8 mouse cellular contexts compared by ENCODE assay signal in the genomic region with DNA sequence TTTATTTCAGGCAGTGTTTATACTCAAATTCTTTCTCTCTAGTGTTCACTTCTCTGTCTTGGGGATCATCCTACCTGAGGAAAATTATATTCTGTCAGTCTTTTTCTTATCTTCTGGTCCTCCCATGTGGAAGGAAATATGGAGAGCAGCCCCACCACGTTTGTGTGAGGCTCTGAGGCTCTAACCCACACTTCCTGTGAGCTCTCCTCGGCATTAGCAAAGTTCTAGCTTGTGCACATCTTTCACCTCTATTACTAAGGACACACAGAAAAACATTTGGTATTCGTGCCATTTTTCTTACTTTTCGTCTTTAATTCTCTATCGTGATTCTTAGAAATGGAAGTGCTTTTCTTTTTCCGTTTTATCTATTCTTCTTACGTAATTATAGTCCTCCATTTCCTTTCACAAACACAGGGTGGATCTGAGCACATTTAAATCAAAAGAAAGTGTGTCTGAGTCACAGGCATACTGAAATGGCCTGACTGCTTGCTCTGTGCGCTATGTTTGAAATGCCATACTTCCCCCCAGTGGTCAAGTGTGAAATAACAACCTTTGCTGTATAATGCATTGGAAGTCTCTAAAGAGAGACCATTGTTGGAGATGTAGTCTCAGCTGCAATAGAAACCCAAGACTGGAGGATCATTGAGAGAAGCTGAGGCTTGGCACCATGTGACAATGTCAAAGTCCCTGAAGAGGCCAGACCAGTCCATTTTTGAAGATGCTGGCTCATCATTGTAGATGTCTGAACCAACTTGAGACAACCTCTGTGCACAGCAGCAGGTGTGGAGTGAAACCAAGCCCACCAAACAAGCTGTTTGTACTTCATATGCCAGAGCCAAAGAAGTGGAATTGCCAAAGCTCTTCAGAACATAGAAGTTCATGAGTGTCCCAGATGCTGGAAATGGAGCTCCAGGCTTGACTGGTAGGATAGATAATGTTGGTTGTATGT. TPM values are rescaled to one million over a fixed set of nuclear protein-coding genes. Genes with fewer than 3 reads are reported as not detected.
A peak's percentile ranks its signal among the peaks of the same experiment; 100 is the strongest.
DNase-seq lines count a peak whose midpoint lies in the region; ATAC-seq lines count a peak whose summit lies in the region.

No protein-coding gene starts in this region.

- no peak overlapping the region for H3K27ac ChIP-seq in intestine, embryonic 14.5 days (ENCODE audit: low read depth)
- H3K27ac ChIP-seq in midbrain, embryonic 13.5 days, result 0 out of 2 replicates have a peak overlapping the region, but pooled peaks have one; percentile 51

- no peaks in the 10 kb centered on the region for H3K9me3 ChIP-seq in intestine, embryonic 14.5 days (ENCODE audit: control insufficient read depth, low read length)
- no peaks in the 10 kb centered on the region for H3K9me3 ChIP-seq in midbrain, embryonic 13.5 days

- no peak overlapping the region for H3K4me3 ChIP-seq in intestine, embryonic 14.5 days (ENCODE audit: low read depth, low read length)
- no peak overlapping the region for H3K4me3 ChIP-seq in midbrain, embryonic 13.5 days (replicated peaks)

- no peaks in the 10 kb centered on the region for H3K4me1 ChIP-seq in intestine, embryonic 14.5 days (replicated peaks; ENCODE audit: control insufficient read depth, insufficient read depth, low read length)
- H3K4me1 ChIP-seq in midbrain, embryonic 13.5 days (replicated peaks), result peaks cover 4% of the 10 kb centered on the region; the same call in 1 of the 2 replicates

- 24% methylated on average over 8 of the region's 8 CpGs for WGBS in intestine, embryonic 14.5 days
- WGBS in midbrain, embryonic 13.5 days, result 32% methylated on average over 8 of the region's 8 CpGs

- peak; percentile 91 for DNase-seq in 416B (ENCODE audit: low read depth)
- peak; percentile 87 for DNase-seq in embryo, embryonic 10.5 days (ENCODE audit: low spot score)
- peak; percentile 27 for DNase-seq in gastrocnemius, postnatal 14 days
- DNase-seq in intestine, embryonic 14.5 days (ENCODE audit: low spot score), result peak; percentile 61
- DNase-seq in left cerebral cortex, postnatal 10 days (ENCODE audit: extremely low spot score in 1 of 2, low spot score in 2 of 2), result peak; percentile 49 to 85
- peak; percentile 84 for DNase-seq in splenic B cell, adult 2 months (ENCODE audit: low read depth, low spot score)

- no peak overlapping the region for H3K9ac ChIP-seq in intestine, embryonic 14.5 days (ENCODE audit: low read length)
- no peak overlapping the region for H3K9ac ChIP-seq in midbrain, embryonic 13.5 days (replicated peaks)

- ATAC-seq in activated CD4-positive, CD25-positive, alpha-beta regulatory T cell, adult 4 months, result peak; percentile 99
- ATAC-seq in intestine, embryonic 14.5 days (replicated peaks; ENCODE audit: low FRiP score, low TSS enrichment, low read depth), result peak; percentile 85
- peak; percentile 96 for ATAC-seq in midbrain, embryonic 13.5 days

- no peaks in the 10 kb centered on the region for H3K27me3 ChIP-seq in intestine, embryonic 14.5 days (replicated peaks; ENCODE audit: control insufficient read depth, insufficient read depth, low read length)
- no peaks in the 10 kb centered on the region for H3K27me3 ChIP-seq in midbrain, embryonic 13.5 days
- no peaks in the 10 kb centered on the region; the same call in 1 of the 2 replicates for H3K27me3 ChIP-seq in splenic B cell, adult 2 months (ENCODE audit: control insufficient read depth, insufficient read depth, low read length, poor library complexity, severe bottlenecking)

- intact Hi-C loops in gastrocnemius, postnatal 14 days (cut with DNase I; ENCODE audit: low total_unique reads), result loop anchor here (2.0 to 5.0 kb wide), 2 partner anchors 89 to 765 kb away; no protein-coding TSS in a partner anchor
- intact Hi-C loops in left cerebral cortex, postnatal 10 days (cut with DNase I), result loop anchor here (5.0 kb wide), 2 partner anchors 764 to 779 kb away; no protein-coding TSS in a partner anchor

- H3K4me2 ChIP-seq in intestine, embryonic 14.5 days (ENCODE audit: low read length), result no peak overlapping the region
- H3K4me2 ChIP-seq in midbrain, embryonic 13.5 days (replicated peaks), result no peak overlapping the region

- H3K36me3 ChIP-seq in intestine, embryonic 14.5 days (ENCODE audit: control insufficient read depth, insufficient read depth, low read length), result no peaks in the 10 kb centered on the region
- no peaks in the 10 kb centered on the region for H3K36me3 ChIP-seq in midbrain, embryonic 13.5 days
- H3K36me3 ChIP-seq in splenic B cell, adult 2 months (ENCODE audit: control insufficient read depth, insufficient read depth, low read length, poor library complexity, severe bottlenecking), result no peaks in the 10 kb centered on the region

RNA-seq across cellular contexts. Expression of a gene that starts 52.1 kb away (rescaled TPM):
- 10 to 100 TPM; 77.8 to 94.9 TPM for polyA plus RNA-seq in activated CD4-positive, CD25-positive, alpha-beta regulatory T cell, adult 4 months (2017; shearing (Covaris generic))
- total RNA-seq in gastrocnemius, postnatal 14 days (2021), result 1 to 10 TPM; 2.6 to 2.7 TPM
- polyA plus RNA-seq in intestine, embryonic 14.5 days (2014; fragmentation: Nextera tagmentation; extraction: Ambion mirVana), result 1.4 and 1.9 TPM in 2 replicates
- 1 to 10 TPM; 6.6 to 7.2 TPM for total RNA-seq in left cerebral cortex, postnatal 10 days (2021)
- polyA plus RNA-seq in midbrain, embryonic 13.5 days (2015; fragmentation: Nextera tagmentation; extraction: Ambion mirVana), result 1.0 TPM in 2 replicates

Comparison
In these comparisons a context has a peak if more than half of its experiments do, and no peak if none do; other contexts are left out.
1. DNase-seq: peak in every context shown above with its lines; median percentile 91 in 416B; 87 in embryo, embryonic 10.5 days; 84 in splenic B cell, adult 2 months; 67 in left cerebral cortex, postnatal 10 days; 61 in intestine, embryonic 14.5 days; 27 in gastrocnemius, postnatal 14 days.
2. RNA of a gene that starts 52.1 kb away (polyA plus RNA-seq): 77.8 to 94.9 TPM in activated CD4-positive, CD25-positive, alpha-beta regulatory T cell, adult 4 months; 1.4 to 1.9 TPM in intestine, embryonic 14.5 days and 1.0 TPM in midbrain, embryonic 13.5 days; every median in the first group is over 10 times any median in the second.
3. Peak in every context shown above with its lines, with median percentiles within 50 percentile points of each other: ATAC-seq.